Mouse (Mus musculus) embryonic fibroblast, embryonic 13.5 days (primary cell): ENCODE measurements around the gene Rexo1.
A peak's percentile ranks its signal among the peaks of the same experiment; 100 is the strongest.

Source experiments
- CTCF ChIP-seq: IDR thresholded peaks from 2 replicates; pipeline ENCODE4 v1.5.1; 2011; ENCODE audit warnings: mild to moderate bottlenecking, control low read depth, low read length, moderate library complexity, borderline replicate concordance; ENCODE audit not compliant: insufficient read depth
- POLR2A ChIP-seq: IDR thresholded peaks from 2 replicates; pipeline ENCODE4 v1.6.1; 2011; ENCODE audit warnings: low read depth, mild to moderate bottlenecking, control low read depth, low read length, moderate library complexity

- TF ChIP-seq POLR2A (peak; percentile 91), CTCF (no peak)
Measured at GRCm38 (mm10) chr10:80589879-80590854, 28.8 kb upstream of the Rexo1 start, which contains the start of gene Abhd17a.
